8 mouse cellular contexts compared by ENCODE assay signal in genomic region chr11:61578983-61579877, GRCm38 (mm10). TPM values are rescaled to one million over a fixed set of nuclear protein-coding genes. Genes with fewer than 3 reads are reported as not detected.
DNase-seq lines count a peak whose midpoint lies in the region; ATAC-seq and TF ChIP-seq lines count a peak whose summit lies in the region.

Gene Epn2 (minus strand): TSS chr11:61579687.

- under 1% methylated on average over 83 of the region's 93 CpGs for WGBS in cerebellum, adult 2 months
- WGBS in hindbrain, embryonic 11.5 days, result under 1% methylated on average over 56 of the region's 93 CpGs

- H3K4me2 ChIP-seq in hindbrain, embryonic 11.5 days (replicated peaks; ENCODE audit: low read depth, low read length), result peak within 1 kb of the TSS; percentile 92

- ATAC-seq in hindbrain, embryonic 11.5 days (ENCODE audit: low FRiP score), result peak; percentile 93

- H3K4me1 ChIP-seq in cerebellum, adult 2 months (ENCODE audit: control insufficient read depth, insufficient read depth, low read length), result peaks cover 11% of the 10 kb centered on the region; the same call in 1 of the 2 replicates
- H3K4me1 ChIP-seq in hindbrain, embryonic 11.5 days (replicated peaks; ENCODE audit: control insufficient read depth, insufficient read depth, low read length), result no peaks in the 10 kb centered on the region

- peak; percentile 30; the same call in 1 of the 2 replicates for TF ChIP-seq CTCF in cerebellum, adult 2 months (IDR thresholded peaks at IDR 0.05; ENCODE audit: borderline replicate concordance, insufficient read depth, low read depth, low read length)

- peak; percentile 93 for DNase-seq in NIH3T3 (ENCODE audit: low read depth)
- DNase-seq in cerebellum, adult 2 months, result peak; percentile 82 to 87
- DNase-seq in frontal cortex, adult 2 months (ENCODE audit: extremely low spot score in 1 of 2, low spot score in 1 of 2), result peak in 1 of 2 experiments; percentile 76
- DNase-seq in hindbrain, embryonic 11.5 days (ENCODE audit: low spot score), result peak; percentile 86
- peak; percentile 62 to 70 for DNase-seq in layer of hippocampus, postnatal 25 days (ENCODE audit: extremely low spot score in 1 of 2, low spot score in 1 of 2)
- DNase-seq in lung, postnatal 14 days, result peak; percentile 83
- peak; percentile 84 for DNase-seq in retina, embryonic 14.5 days (ENCODE audit: low spot score)
- DNase-seq in urinary bladder, adult 2 months (ENCODE audit: low spot score), result peak; percentile 70

- peak within 1 kb of the TSS; percentile 82 for H3K27ac ChIP-seq in cerebellum, adult 2 months (ENCODE audit: insufficient read depth, low read length)
- H3K27ac ChIP-seq in hindbrain, embryonic 11.5 days (ENCODE audit: low read depth, low read length), result peak within 1 kb of the TSS; percentile 80

- no peaks in the 10 kb centered on the region for H3K27me3 ChIP-seq in cerebellum, adult 2 months (ENCODE audit: control insufficient read depth, insufficient read depth, low read length)
- H3K27me3 ChIP-seq in hindbrain, embryonic 11.5 days (ENCODE audit: control insufficient read depth, insufficient read depth, low read length), result no peaks in the 10 kb centered on the region

- no peaks in the 10 kb centered on the region for H3K9me3 ChIP-seq in hindbrain, embryonic 11.5 days (ENCODE audit: control insufficient read depth, low read length)

- no peaks in the 10 kb centered on the region for H3K36me3 ChIP-seq in hindbrain, embryonic 11.5 days (ENCODE audit: control insufficient read depth, insufficient read depth, low read length)

- peak within 1 kb of the TSS; percentile 86 for H3K9ac ChIP-seq in hindbrain, embryonic 11.5 days (ENCODE audit: low read depth, low read length)

- H3K4me3 ChIP-seq in cerebellum, adult 2 months (replicated peaks; ENCODE audit: insufficient read depth, low read depth, low read length), result peak within 1 kb of the TSS; percentile 73
- H3K4me3 ChIP-seq in hindbrain, embryonic 11.5 days (ENCODE audit: low read depth, low read length), result peak within 1 kb of the TSS; percentile 88

- peak; percentile 80 for TF ChIP-seq POLR2A in cerebellum, adult 2 months (IDR thresholded peaks at IDR 0.05; ENCODE audit: borderline replicate concordance, insufficient read depth, low read length)

RNA-seq across cellular contexts. Expression of gene Epn2, which starts in this region (rescaled TPM):
- polyA plus RNA-seq in cerebellum, adult 2 months (2012; rRNA removed), result 123 and 132 TPM in 2 replicates
- 90.5 and 98.3 TPM in 2 replicates for polyA plus RNA-seq in frontal cortex, adult 2 months (2012; rRNA removed)
- 28.8 and 34.2 TPM in 2 replicates for polyA plus RNA-seq in hindbrain, embryonic 11.5 days (2014; fragmentation: Nextera tagmentation; extraction: Ambion mirVana)
- total RNA-seq in layer of hippocampus, postnatal 25 days (2021), result 100 to 1,000 TPM; 173 to 185 TPM
- 46.0 and 48.3 TPM in 2 replicates for polyA plus RNA-seq in urinary bladder, adult 2 months (2012; rRNA removed)
